Mouse (Mus musculus) embryonic facial prominence, embryonic 13.5 days (tissue): ENCODE measurements around the gene Asgr1. TPM values are rescaled to one million over a fixed set of nuclear protein-coding genes. Genes with fewer than 3 reads are reported as not detected.

Experiments
- ATAC-seq: fragments of 200-750 bp; cut with Nextera tagmentation; 2 replicates; pipeline ENCODE4 v1.8.0; 2017; ENCODE audit warnings: low read depth; ENCODE audit not compliant: insufficient number of reproducible peaks, insufficient read depth, low FRiP score, low TSS enrichment
- H3K27ac ChIP-seq: fragments of 300-500 bp; sonication (generic); 2 replicates; pipeline ENCODE4 v1.5.1; 2015; ENCODE audit warnings: moderate library complexity, mild to moderate bottlenecking, inconsistent platforms
- H3K27me3 ChIP-seq: fragments of 300-500 bp; sonication (generic); 2 replicates; pipeline ENCODE4 v1.6.1; 2015; ENCODE audit warnings: mild to moderate bottlenecking, inconsistent platforms
- H3K36me3 ChIP-seq: fragments of 300-500 bp; sonication (generic); 2 replicates; pipeline ENCODE4 v1.6.1; 2015; ENCODE audit warnings: mild to moderate bottlenecking, inconsistent platforms
- H3K4me1 ChIP-seq: fragments of 300-500 bp; sonication (generic); 2 replicates; pipeline ENCODE4 v1.6.1; 2015; ENCODE audit warnings: inconsistent platforms
- H3K4me2 ChIP-seq: fragments of 300-500 bp; sonication (generic); 2 replicates; pipeline ENCODE4 v1.6.1; 2015; ENCODE audit warnings: moderate library complexity, mild to moderate bottlenecking, inconsistent platforms
- H3K4me3 ChIP-seq: fragments of 300-500 bp; sonication (generic); 2 replicates; pipeline ENCODE4 v1.5.1; 2015; ENCODE audit warnings: mild to moderate bottlenecking, inconsistent platforms
- H3K9ac ChIP-seq: fragments of 300-500 bp; sonication (generic); 2 replicates; pipeline ENCODE4 v1.6.1; 2015; ENCODE audit warnings: mild to moderate bottlenecking, inconsistent platforms
- H3K9me3 ChIP-seq: fragments of 300-500 bp; sonication (generic); 2 replicates; pipeline ENCODE4 v1.6.1; 2016; ENCODE audit warnings: inconsistent platforms
- WGBS: fragments of 180-500 bp; shearing (Covaris S2); methylation state at CpG from one replicate; pipeline ENCODE4 v1.1.7; 2015; ENCODE audit warnings: mixed read lengths; 5-methylcytosine and 5-hydroxymethylcytosine counted together
- polyA plus RNA-seq: library from polyadenylated mRNA; unstranded; fragments of >200 nt; fragmentation: Nextera tagmentation; extraction: Ambion mirVana; gene quantifications from 2 replicates; pipeline ENCODE4 v1.2.1, GENCODE M21; 2015

Asgr1 gene
- polyA plus RNA-seq, 1 experiment from 2014 or later, result 0.24 TPM

- Histone ChIP-seq H3K9ac (peak overlapping the region; percentile 62), H3K27ac (peak overlapping the region; percentile 90), H3K4me3 (peak overlapping the region; percentile 33), H3K27me3 (no peaks in the 10 kb centered on the region), H3K36me3 (peaks cover 32% of the 10 kb centered on the region), H3K9me3 (no peaks in the 10 kb centered on the region), H3K4me2 (peak overlapping the region; percentile 65), H3K4me1 (peaks cover 66% of the 10 kb centered on the region)
- no peak for ATAC-seq
- WGBS, result 22% methylated on average over 12 of the region's 12 CpGs
These were observed 25.3 kb upstream of the Asgr1 start for GRCm38 (mm10) chr11:70028401-70029129.

GRCm38 (mm10) chr11:70029130-70029801 is 24.6 kb upstream of the Asgr1 start:
- Histone ChIP-seq H3K27me3 (no peaks in the 10 kb centered on the region), H3K27ac (peak overlapping the region; percentile 90), H3K4me2 (peak overlapping the region; percentile 65), H3K36me3 (peaks cover 38% of the 10 kb centered on the region), H3K4me3 (peak overlapping the region; percentile 33), H3K9me3 (no peaks in the 10 kb centered on the region), H3K9ac (peak overlapping the region; percentile 62; the same call in 1 of the 2 replicates), H3K4me1 (peaks cover 61% of the 10 kb centered on the region)
- 1% methylated on average over 20 of the region's 20 CpGs for WGBS
- ATAC-seq, result peak; percentile 74

GRCm38 (mm10) chr11:70029829-70030550 is 23.9 kb upstream of the Asgr1 start:
- peaks cover 43% of the 10 kb centered on the region for H3K36me3 ChIP-seq
- H3K4me2 ChIP-seq, result peak overlapping the region; percentile 65
- peak overlapping the region; percentile 33 for H3K4me3 ChIP-seq
- H3K9me3 ChIP-seq, result no peaks in the 10 kb centered on the region
- no peak for ATAC-seq
- H3K27ac ChIP-seq, result peak overlapping the region; percentile 90
- peaks cover 54% of the 10 kb centered on the region for H3K4me1 ChIP-seq
- H3K27me3 ChIP-seq, result no peaks in the 10 kb centered on the region
- WGBS, result 49% methylated on average over 11 of the region's 11 CpGs
- 0 out of 2 replicates have a peak overlapping the region, but pooled peaks have one; percentile 36 for H3K9ac ChIP-seq

GRCm38 (mm10) chr11:70030651-70031320 is 23.1 kb upstream of the Asgr1 start:
- H3K27me3 ChIP-seq, result no peaks in the 10 kb centered on the region
- no peak overlapping the region for H3K4me3 ChIP-seq
- no peaks in the 10 kb centered on the region for H3K9me3 ChIP-seq
- 93% methylated on average over 28 of the region's 28 CpGs for WGBS
- ATAC-seq, result no peak
- H3K4me2 ChIP-seq, result no peak overlapping the region
- peaks cover 49% of the 10 kb centered on the region for H3K36me3 ChIP-seq
- no peak overlapping the region for H3K27ac ChIP-seq
- H3K9ac ChIP-seq, result no peak overlapping the region
- peaks cover 46% of the 10 kb centered on the region for H3K4me1 ChIP-seq

- ATAC-seq, result no peak
- 96% methylated on average over 11 of the region's 11 CpGs for WGBS
- Histone ChIP-seq H3K9me3 (no peaks in the 10 kb centered on the region), H3K4me3 (no peak overlapping the region), H3K9ac (no peak overlapping the region), H3K27me3 (no peaks in the 10 kb centered on the region), H3K27ac (no peak overlapping the region), H3K4me2 (no peak overlapping the region), H3K36me3 (peaks cover 50% of the 10 kb centered on the region), H3K4me1 (peaks cover 40% of the 10 kb centered on the region)
These were observed 22.6 kb upstream of the Asgr1 start for GRCm38 (mm10) chr11:70031321-70031670.

- Histone ChIP-seq H3K4me1 (no peaks in the 10 kb centered on the region), H3K9ac (no peak overlapping the region), H3K4me3 (no peak overlapping the region), H3K27me3 (no peaks in the 10 kb centered on the region), H3K9me3 (no peaks in the 10 kb centered on the region), H3K27ac (no peak overlapping the region), H3K4me2 (no peak overlapping the region), H3K36me3 (peaks cover 77% of the 10 kb centered on the region)
- no peak for ATAC-seq
- WGBS, result 80% methylated on average over 7 of the region's 7 CpGs
These were observed 15.7 kb upstream of the Asgr1 start for GRCm38 (mm10) chr11:70038174-70038573.

GRCm38 (mm10) chr11:70039631-70040030 is 14.3 kb upstream of the Asgr1 start:
- Histone ChIP-seq H3K27me3 (no peaks in the 10 kb centered on the region), H3K4me3 (no peak overlapping the region), H3K27ac (no peak overlapping the region), H3K4me2 (no peak overlapping the region), H3K4me1 (no peaks in the 10 kb centered on the region), H3K36me3 (peaks cover 79% of the 10 kb centered on the region), H3K9ac (no peak overlapping the region), H3K9me3 (no peaks in the 10 kb centered on the region)
- WGBS, result 90% methylated on average over 10 of the region's 10 CpGs
- no peak for ATAC-seq

GRCm38 (mm10) chr11:70040184-70040583 is 13.7 kb upstream of the Asgr1 start:
- WGBS, result 88% methylated on average over 7 of the region's 7 CpGs
- H3K27ac ChIP-seq, result no peak overlapping the region
- no peak for ATAC-seq
- H3K4me2 ChIP-seq, result no peak overlapping the region
- H3K9me3 ChIP-seq, result no peaks in the 10 kb centered on the region
- peak overlapping the region; percentile 27; the same call in 1 of the 2 replicates for H3K9ac ChIP-seq
- 0 out of 2 replicates have a peak, but pooled peaks cover 3% of the 10 kb centered on the region for H3K4me1 ChIP-seq
- no peaks in the 10 kb centered on the region for H3K27me3 ChIP-seq
- H3K4me3 ChIP-seq, result no peak overlapping the region
- H3K36me3 ChIP-seq, result peaks cover 80% of the 10 kb centered on the region

GRCm38 (mm10) chr11:70042309-70043085 is 11.4 kb upstream of the Asgr1 start:
- Histone ChIP-seq H3K4me3 (no peak overlapping the region), H3K4me1 (0 out of 2 replicates have a peak, but pooled peaks cover 3% of the 10 kb centered on the region), H3K9me3 (no peaks in the 10 kb centered on the region), H3K27ac (no peak overlapping the region), H3K4me2 (no peak overlapping the region), H3K27me3 (no peaks in the 10 kb centered on the region), H3K36me3 (peaks cover 75% of the 10 kb centered on the region), H3K9ac (no peak overlapping the region)
- ATAC-seq, result no peak
- 90% methylated on average over 23 of the region's 23 CpGs for WGBS

GRCm38 (mm10) chr11:70043665-70044064 is 10.2 kb upstream of the Asgr1 start:
- Histone ChIP-seq H3K9ac (no peak overlapping the region), H3K4me1 (0 out of 2 replicates have a peak, but pooled peaks cover 3% of the 10 kb centered on the region), H3K4me3 (no peak overlapping the region), H3K27me3 (no peaks in the 10 kb centered on the region), H3K27ac (no peak overlapping the region), H3K36me3 (peaks cover 64% of the 10 kb centered on the region), H3K9me3 (no peaks in the 10 kb centered on the region), H3K4me2 (no peak overlapping the region)
- no peak for ATAC-seq
- 76% methylated on average over 7 of the region's 7 CpGs for whole genome bisulfite sequencing
